Mouse (Mus musculus) cortical plate, adult 2 months (tissue): ENCODE results near the gene Dctn5.
"Not testable (repeated sequence)": the region's sequence is repeated elsewhere in the genome, so short reads cannot be mapped to it uniquely, and the experiment has no call there.

Source experiments
- CTCF ChIP-seq: fragments of 200-500 bp; IDR thresholded peaks from 2 replicates; pipeline ENCODE4 v1.5.1; 2011; ENCODE audit warnings: mild to moderate bottlenecking, control low read depth, low read length; ENCODE audit not compliant: insufficient read depth; ENCODE audit errors: extremely low read depth
- POLR2A ChIP-seq: fragments of 200-500 bp; IDR thresholded peaks from 2 replicates; pipeline ENCODE4 v1.6.1; 2011; ENCODE audit warnings: mild to moderate bottlenecking, low read length, control low read depth; ENCODE audit not compliant: insufficient read depth; ENCODE audit errors: extremely low read depth

DNA sequence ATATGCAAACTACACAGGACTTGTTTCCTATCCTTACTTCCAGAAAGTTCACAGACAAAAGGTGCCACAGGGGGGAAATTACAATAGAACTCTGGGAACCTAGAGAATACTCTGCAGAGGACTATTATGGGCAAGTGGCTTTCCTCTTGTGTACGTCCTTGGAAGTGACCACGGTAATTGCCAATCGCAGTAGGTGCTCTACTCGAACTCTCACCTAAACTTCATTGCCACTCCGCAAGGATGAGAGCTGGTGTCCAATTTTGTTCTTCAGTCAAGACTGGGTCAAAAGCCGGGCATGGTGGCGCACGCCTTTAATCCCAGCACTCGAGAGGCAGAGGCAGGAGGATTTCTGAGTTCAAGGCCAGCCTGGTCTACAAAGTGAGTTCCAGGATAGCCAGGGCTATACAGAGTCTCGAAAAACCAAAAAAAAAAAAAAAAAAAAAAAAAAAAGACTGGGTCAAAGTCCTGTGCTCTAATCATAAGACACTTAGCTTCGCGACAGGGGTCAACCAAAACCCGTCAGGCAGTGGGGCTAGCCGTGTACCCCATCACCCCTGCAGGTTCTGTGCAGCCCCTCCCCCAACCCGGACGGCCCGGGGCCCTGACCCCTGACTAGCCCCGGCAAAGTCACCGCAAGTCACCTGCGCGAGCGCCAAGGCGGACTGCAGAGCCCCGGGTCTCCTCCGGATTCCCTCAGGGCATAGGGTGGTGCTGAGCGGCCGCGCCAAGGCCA lies 31.7 kb upstream of the Dctn5 start:
- TF ChIP-seq CTCF, POLR2A: not testable (repeated sequence)
